Comparison of ENCODE assay signal across 11 mouse cellular contexts in the genomic region with DNA sequence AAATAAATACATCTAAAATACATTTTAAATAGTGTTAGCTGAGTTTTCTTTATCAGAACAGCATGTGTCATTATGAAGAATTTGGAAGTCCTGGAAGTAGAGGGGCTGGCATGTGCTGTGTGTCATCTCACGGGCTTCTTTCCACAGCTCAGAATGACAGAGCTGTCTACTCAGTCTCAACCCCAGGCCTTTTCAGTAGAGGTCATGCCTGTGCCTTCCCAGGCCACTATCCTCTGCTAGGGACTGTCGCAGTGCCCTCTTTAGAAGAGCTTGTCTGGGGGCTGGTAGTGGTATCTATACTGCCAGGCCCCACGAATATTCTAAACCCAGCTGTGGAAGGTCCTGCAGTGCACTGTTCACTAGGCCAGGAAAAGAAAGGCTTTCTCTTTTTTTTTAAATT. TPM values are rescaled to one million over a fixed set of nuclear protein-coding genes. Genes with fewer than 3 reads are reported as not detected.
DNase-seq lines count a peak whose midpoint lies in the region; ATAC-seq and TF ChIP-seq lines count a peak whose summit lies in the region.
"Had no signal": no experiment of that assay in that cellular context is flagged by ENCODE, and none has a peak within 500 bp of the region (broad histone marks: within the 10 kb centered on the region; RNA-seq: fewer than 3 reads in every experiment).

No protein-coding gene starts in this region.

- TF ChIP-seq EP300 in ES-Bruce4 (IDR thresholded peaks at IDR 0.05; ENCODE audit: insufficient read depth, low read depth, low read length): no peak

- TF ChIP-seq CTCF in layer of hippocampus, adult 2 months (conservative IDR thresholded peaks at IDR 0.05): no peak
- no peak for TF ChIP-seq CTCF in ES-Bruce4 (IDR thresholded peaks at IDR 0.05; ENCODE audit: low read depth, low read length)
- no peak for TF ChIP-seq CTCF in embryonic fibroblast, embryonic 13.5 days (IDR thresholded peaks at IDR 0.05; ENCODE audit: borderline replicate concordance, insufficient read depth, low read length)

- peak overlapping the region; percentile 93 for H3K4me3 ChIP-seq in layer of hippocampus, adult 2 months
- no peak overlapping the region for H3K4me3 ChIP-seq in ES-Bruce4 (ENCODE audit: low read depth, low read length)
- peak overlapping the region; percentile 86; the same call in 1 of the 2 replicates for H3K4me3 ChIP-seq in embryonic fibroblast, embryonic 13.5 days (ENCODE audit: insufficient read depth, low read length)
- H3K4me3 ChIP-seq in liver, embryonic 13.5 days (replicated peaks): no peak overlapping the region
- H3K4me3 ChIP-seq: neural tube, embryonic 12.5 days had no signal

- no peaks in the 10 kb centered on the region for H3K36me3 ChIP-seq in ES-Bruce4 (ENCODE audit: control insufficient read depth, insufficient read depth, low read length, poor library complexity, severe bottlenecking)
- H3K36me3 ChIP-seq in liver, embryonic 13.5 days: no peaks in the 10 kb centered on the region; the same call in 1 of the 2 replicates

- H3K9ac ChIP-seq in ES-Bruce4 (ENCODE audit: low read depth, poor library complexity, severe bottlenecking): 0 out of 2 replicates have a peak overlapping the region, but pooled peaks have one; percentile 95
- H3K9ac ChIP-seq in liver, embryonic 13.5 days: peak overlapping the region; percentile 93; the same call in 1 of the 2 replicates

- H3K27me3 ChIP-seq in ES-Bruce4 (ENCODE audit: control insufficient read depth, insufficient read depth, low read length, poor library complexity, severe bottlenecking): no peaks in the 10 kb centered on the region; the same call in 1 of the 2 replicates
- H3K27me3 ChIP-seq in liver, embryonic 13.5 days: no peaks in the 10 kb centered on the region
- H3K27me3 ChIP-seq: neural tube, embryonic 12.5 days had no signal

- H3K9me3 ChIP-seq in ES-Bruce4 (replicated peaks; ENCODE audit: control insufficient read depth, insufficient read depth, low read length, poor library complexity, severe bottlenecking): no peaks in the 10 kb centered on the region
- H3K9me3 ChIP-seq in liver, embryonic 13.5 days (replicated peaks): no peaks in the 10 kb centered on the region
- H3K9me3 ChIP-seq: neural tube, embryonic 12.5 days had no signal

- TF ChIP-seq POLR2A in ES-Bruce4 (IDR thresholded peaks at IDR 0.05; ENCODE audit: insufficient read depth, low read length): no peak
- TF ChIP-seq POLR2A in embryonic fibroblast, embryonic 13.5 days (IDR thresholded peaks at IDR 0.05; ENCODE audit: low read depth, low read length): no peak

- peak overlapping the region; percentile 89 for H3K4me2 ChIP-seq in liver, embryonic 13.5 days

- H3K27ac ChIP-seq in layer of hippocampus, adult 2 months: 0 out of 2 replicates have a peak overlapping the region, but pooled peaks have one; percentile 23
- H3K27ac ChIP-seq in ES-Bruce4 (ENCODE audit: insufficient read depth, low read length): no peak overlapping the region
- H3K27ac ChIP-seq in embryonic fibroblast, embryonic 13.5 days (ENCODE audit: insufficient read depth, low read length): no peak overlapping the region
- H3K27ac ChIP-seq in liver, embryonic 13.5 days: no peak overlapping the region
- H3K27ac ChIP-seq: neural tube, embryonic 12.5 days had no signal

- 69% methylated on average over 3 of the region's 3 CpGs for WGBS in liver, embryonic 13.5 days (ENCODE audit: insufficient replicate concordance)

- H3K4me1 ChIP-seq in ES-Bruce4 (ENCODE audit: control insufficient read depth, insufficient read depth, low read length): peaks cover 21% of the 10 kb centered on the region
- H3K4me1 ChIP-seq in embryonic fibroblast, embryonic 13.5 days (ENCODE audit: control insufficient read depth, insufficient read depth, low read length): peaks cover 35% of the 10 kb centered on the region
- H3K4me1 ChIP-seq in liver, embryonic 13.5 days (replicated peaks): peaks cover 67% of the 10 kb centered on the region

- no peak for ATAC-seq in liver, embryonic 13.5 days (ENCODE audit: low read depth)

- intact Hi-C loops in left cerebral cortex, postnatal 36 days (cut with DNase I): no loop called here

- no peak for DNase-seq in layer of hippocampus, adult 2 months (ENCODE audit: low spot score in 2 of 2)
- no peak for DNase-seq in layer of hippocampus, postnatal 25 days (ENCODE audit: extremely low spot score in 1 of 2, low spot score in 1 of 2)
- no peak for DNase-seq in liver, embryonic 13.5 days
- DNase-seq in adrenal gland, postnatal 4 days (ENCODE audit: low spot score in 2 of 2): no peak
- DNase-seq in left cerebral cortex, postnatal 36 days (ENCODE audit: low spot score in 2 of 2): no peak
- DNase-seq: adrenal gland, postnatal 36 days; cerebellum, adult 9-11 months; spleen, adult 18-20 months had no signal

RNA-seq across cellular contexts. Expression of a gene that starts 2.1 kb away (rescaled TPM):
- total RNA-seq in layer of hippocampus, adult 2 months (2021): 10 to 100 TPM; 91.3 to 94.9 TPM
- total RNA-seq in layer of hippocampus, postnatal 25 days (2021): 100 to 1,000 TPM in 1 of 2 experiments, 10 to 100 TPM in 1; 99.0 to 104 TPM
- polyA plus RNA-seq in ES-Bruce4 (2011; ENCODE audit: insufficient read depth, insufficient read length, low read depth, missing spikeins): 35.0 and 37.0 TPM in 2 replicates
- 43.1 and 47.4 TPM in 2 replicates for polyA plus RNA-seq in embryonic fibroblast, embryonic 13.5 days (2011; ENCODE audit: insufficient read length, low read depth, missing spikeins)
- 5.3 and 5.4 TPM in 2 replicates for polyA plus RNA-seq in liver, embryonic 13.5 days (2015; fragmentation: Nextera tagmentation; extraction: Ambion mirVana)
- 10 to 100 TPM; 64.6 to 65.1 TPM for total RNA-seq in adrenal gland, postnatal 4 days (2021)
- 100 to 1,000 TPM; 104 to 107 TPM for total RNA-seq in left cerebral cortex, postnatal 36 days (2021)

Comparison
In these comparisons a context has a peak if more than half of its experiments do, and no peak if none do; other contexts are left out.
1. H3K4me3 ChIP-seq: peak in layer of hippocampus, adult 2 months (single experiment) and embryonic fibroblast, embryonic 13.5 days (single experiment); none in ES-Bruce4 (single experiment) and liver, embryonic 13.5 days (single experiment).